Mouse (Mus musculus) heart, adult 2 months (tissue): Measurements from ENCODE around the gene Dgkz.

Experiments used
- CTCF ChIP-seq: fragments of 200-600 bp; IDR thresholded peaks from 2 replicates; pipeline ENCODE4 v1.8.1; 2022; ENCODE audit warnings: antibody characterized with exemption, mild to moderate bottlenecking, moderate library complexity
- POLR2A ChIP-seq: fragments of 200-500 bp; IDR thresholded peaks from 2 replicates; pipeline ENCODE4 v1.6.1; 2011; ENCODE audit warnings: mild to moderate bottlenecking, low read depth, low read length, control low read depth; ENCODE audit not compliant: insufficient read depth

DNA sequence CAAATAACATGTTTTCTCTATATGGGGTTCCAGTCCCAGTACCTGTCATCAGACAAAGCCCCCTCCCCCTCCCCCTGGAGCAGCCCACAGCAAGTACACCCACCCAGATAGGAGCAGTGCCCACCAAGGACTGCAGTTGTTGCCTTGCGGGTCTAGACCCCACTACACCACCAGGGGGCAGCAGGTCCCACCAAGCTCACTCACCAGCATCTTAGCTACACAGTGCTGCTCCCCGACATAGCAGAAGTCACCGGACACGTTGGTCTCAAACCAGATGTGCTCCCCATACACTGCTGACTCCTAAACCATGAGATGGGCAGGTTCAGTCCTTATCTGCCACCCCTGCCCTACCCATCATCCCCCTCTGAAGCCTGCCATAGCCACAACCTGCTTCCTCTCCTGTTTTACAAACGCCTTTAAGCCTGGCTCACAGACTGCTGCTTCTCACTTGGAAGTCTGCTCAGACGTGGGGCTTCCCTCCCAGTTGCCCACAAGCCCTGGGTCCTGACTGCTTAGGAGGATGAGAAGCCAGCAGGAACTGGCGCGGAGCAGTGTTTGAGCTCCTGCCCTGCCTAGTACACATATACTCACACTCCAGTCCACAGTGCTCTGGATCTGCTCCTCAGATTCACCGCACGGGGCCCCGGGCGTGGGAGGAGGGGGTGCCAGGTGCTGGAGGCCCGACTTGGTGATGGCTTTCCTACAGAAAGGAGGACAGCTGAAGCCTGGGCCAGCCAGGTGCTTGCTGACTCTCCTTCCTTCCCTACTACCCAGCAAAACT, 31.3 kb downstream of the Dgkz start:
- peak; percentile 86 for TF ChIP-seq CTCF
- TF ChIP-seq POLR2A: no peak
